Mouse (Mus musculus) kidney, adult 2 months (tissue): ENCODE results near the gene Trip4. TPM values are rescaled to one million over a fixed set of nuclear protein-coding genes. Genes with fewer than 3 reads are reported as not detected.
"Not testable (repeated sequence)": the region's sequence is repeated elsewhere in the genome, so short reads cannot be mapped to it uniquely, and the experiment has no call there.

Experiments
- DNase-seq: peaks from one replicate; pipeline ENCODE4 v3.0.0; 2021
- H3K27ac ChIP-seq: fragments of 200-500 bp; 2 replicates; pipeline ENCODE4 v1.5.1; 2012; ENCODE audit warnings: low read depth, low read length, control low read depth, inconsistent platforms; ENCODE audit not compliant: insufficient read depth
- H3K27me3 ChIP-seq: fragments of 200-500 bp; replicated peaks from 2 replicates; pipeline ENCODE4 v1.6.1; 2012; ENCODE audit warnings: mild to moderate bottlenecking, moderate library complexity, low read length, inconsistent platforms; ENCODE audit not compliant: control insufficient read depth, insufficient read depth
- H3K36me3 ChIP-seq: fragments of 200-500 bp; 2 replicates; pipeline ENCODE4 v1.6.1; 2012; ENCODE audit warnings: mild to moderate bottlenecking, moderate library complexity, low read length, inconsistent platforms; ENCODE audit not compliant: control insufficient read depth, insufficient read depth
- H3K4me1 ChIP-seq: fragments of 200-500 bp; 2 replicates; pipeline ENCODE4 v1.6.1; 2011; ENCODE audit warnings: low read length; ENCODE audit not compliant: control insufficient read depth, insufficient read depth
- H3K4me3 ChIP-seq: fragments of 200-500 bp; 2 replicates; pipeline ENCODE4 v1.5.1; 2011; ENCODE audit warnings: mild to moderate bottlenecking, low read depth, low read length, control low read depth; ENCODE audit not compliant: insufficient read depth
- CTCF ChIP-seq: fragments of 200-500 bp; conservative IDR thresholded peaks from 2 replicates; pipeline ENCODE4 v1.5.1; 2011; ENCODE audit warnings: low read depth, mild to moderate bottlenecking, control low read depth, low read length, moderate library complexity, mixed read lengths; ENCODE audit not compliant: insufficient read depth, insufficient read length
- POLR2A ChIP-seq: fragments of 200-500 bp; IDR thresholded peaks from one replicate; pipeline ENCODE4 v1.6.1; 2011; ENCODE audit warnings: low read depth, low read length, control low read depth
- WGBS: fragments of 180-500 bp; shearing (Covaris S2); methylation state at CpG from one replicate; pipeline ENCODE4 v1.1.7; 2018; 5-methylcytosine and 5-hydroxymethylcytosine counted together
- polyA plus RNA-seq: library from polyadenylated mRNA; depleted of rRNA; stranded (reverse); fragments of >200 nt; gene quantifications from 2 replicates; pipeline ENCODE4 v1.2.3, GENCODE M21; 2012; rRNA removed

Trip4 gene
- polyA plus RNA-seq, 1 experiment = 11.9 TPM

DNA sequence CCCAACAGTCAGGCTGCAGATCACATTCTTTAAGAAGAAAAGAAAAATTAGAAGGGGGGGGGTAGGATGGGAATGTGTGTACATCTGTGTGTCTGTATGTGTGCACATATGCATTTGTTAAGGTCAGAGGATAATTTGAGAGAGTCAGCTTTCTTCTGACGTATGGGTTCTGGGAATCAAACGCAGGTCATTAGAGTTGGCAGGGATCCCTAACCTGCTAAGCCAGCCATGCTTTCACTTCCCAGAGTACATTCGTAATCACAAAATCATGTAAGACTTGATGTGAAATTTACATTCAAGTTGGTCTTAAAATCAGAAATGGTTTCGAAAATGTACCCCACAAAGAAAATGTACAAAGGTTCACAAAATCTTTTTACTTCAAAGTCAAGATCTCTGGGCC lies 120.0 kb downstream of the Trip4 start:
- no peak for DNase-seq
- Histone ChIP-seq H3K4me3 (no peak overlapping the region), H3K27me3 (no peaks in the 10 kb centered on the region), H3K36me3 (no peaks in the 10 kb centered on the region), H3K27ac (no peak overlapping the region), H3K4me1 (peaks cover 25% of the 10 kb centered on the region)
- no peak for TF ChIP-seq CTCF
- no peak for TF ChIP-seq POLR2A
- 63% methylated on average over 4 of the region's 4 CpGs for WGBS

DNA sequence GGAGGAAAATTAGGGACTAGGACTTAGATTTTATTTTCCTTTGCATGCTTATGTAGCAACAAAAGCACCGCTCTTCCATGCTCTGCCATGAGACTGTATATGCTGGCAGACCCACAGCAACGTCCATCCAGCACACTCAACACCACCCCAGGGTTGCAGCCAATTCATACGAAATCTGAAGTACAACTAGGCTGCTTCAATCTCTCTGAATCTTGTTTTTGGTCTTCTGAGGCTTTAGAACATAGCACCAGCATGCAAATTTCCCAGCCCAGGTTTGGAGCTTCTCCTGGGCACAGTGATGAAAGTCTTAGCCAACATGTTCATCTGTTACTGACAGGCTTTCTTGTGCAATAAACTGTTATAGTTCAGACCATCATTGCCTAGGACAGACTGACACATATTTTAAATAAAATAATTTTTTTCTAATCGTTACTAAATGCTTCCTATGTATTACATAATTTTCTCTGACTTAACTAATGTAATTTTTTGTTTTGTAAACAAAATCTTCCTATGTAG lies 120.7 kb downstream of the Trip4 start:
- no peak for TF ChIP-seq CTCF
- no peak for TF ChIP-seq POLR2A
- 66% methylated on average over 4 of the region's 4 CpGs for WGBS
- no peaks in the 10 kb centered on the region for H3K36me3 ChIP-seq
- H3K4me1 ChIP-seq = peaks cover 25% of the 10 kb centered on the region
- DNase-seq = no peak
- H3K27ac ChIP-seq = 0 out of 2 replicates have a peak overlapping the region, but pooled peaks have one; percentile 11
- H3K27me3 ChIP-seq = no peaks in the 10 kb centered on the region
- H3K4me3 ChIP-seq = no peak overlapping the region

DNA sequence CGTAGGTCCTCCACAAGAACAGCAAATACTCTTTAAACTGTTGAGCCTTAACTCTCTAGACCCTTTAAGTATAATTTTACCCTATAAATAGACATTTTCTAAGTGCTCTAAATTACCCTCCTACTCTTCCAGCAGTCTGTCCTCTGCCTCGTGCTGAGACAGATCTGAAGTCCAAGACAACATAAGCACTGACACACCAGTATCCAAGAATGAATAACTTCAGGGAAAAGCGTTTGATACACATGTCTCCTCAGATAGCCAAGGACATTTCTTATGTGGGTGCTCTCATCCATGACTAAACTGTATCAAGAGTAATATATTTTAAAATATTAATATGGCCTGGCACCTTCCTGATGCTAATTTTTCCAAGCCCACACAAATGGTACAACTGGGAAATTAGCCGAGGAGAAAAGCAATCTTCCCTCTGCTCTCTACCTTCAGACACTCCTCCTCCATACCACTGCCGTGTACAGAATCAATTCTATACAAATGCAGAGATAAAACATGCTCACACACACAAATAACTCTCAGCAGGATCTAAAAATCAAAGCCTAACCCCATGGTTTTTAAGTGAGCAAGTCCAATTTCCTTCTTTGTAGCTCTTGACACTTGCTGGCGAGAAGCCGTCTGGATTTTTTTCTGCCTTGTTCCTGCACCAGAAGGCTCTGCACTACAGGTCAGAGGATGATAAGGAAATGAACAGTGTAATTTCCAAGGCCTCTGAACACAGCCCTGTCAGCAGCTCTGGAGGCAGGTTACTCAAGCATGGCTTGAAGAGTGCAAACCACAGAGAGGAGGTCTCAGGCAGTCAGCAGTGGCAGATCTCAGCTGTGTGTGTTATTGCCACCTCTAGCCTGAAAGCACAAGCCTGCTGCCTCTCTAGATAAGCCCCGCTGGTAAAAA lies 121.5 kb downstream of the Trip4 start:
- peak; percentile 86 for DNase-seq
- TF ChIP-seq POLR2A (no peak), CTCF (no peak)
- H3K4me1 ChIP-seq = peaks cover 25% of the 10 kb centered on the region
- no peak overlapping the region for H3K4me3 ChIP-seq
- no peaks in the 10 kb centered on the region for H3K27me3 ChIP-seq
- H3K36me3 ChIP-seq = no peaks in the 10 kb centered on the region
- 27% methylated on average over 8 of the region's 8 CpGs for WGBS
- H3K27ac ChIP-seq = no peak overlapping the region

DNA sequence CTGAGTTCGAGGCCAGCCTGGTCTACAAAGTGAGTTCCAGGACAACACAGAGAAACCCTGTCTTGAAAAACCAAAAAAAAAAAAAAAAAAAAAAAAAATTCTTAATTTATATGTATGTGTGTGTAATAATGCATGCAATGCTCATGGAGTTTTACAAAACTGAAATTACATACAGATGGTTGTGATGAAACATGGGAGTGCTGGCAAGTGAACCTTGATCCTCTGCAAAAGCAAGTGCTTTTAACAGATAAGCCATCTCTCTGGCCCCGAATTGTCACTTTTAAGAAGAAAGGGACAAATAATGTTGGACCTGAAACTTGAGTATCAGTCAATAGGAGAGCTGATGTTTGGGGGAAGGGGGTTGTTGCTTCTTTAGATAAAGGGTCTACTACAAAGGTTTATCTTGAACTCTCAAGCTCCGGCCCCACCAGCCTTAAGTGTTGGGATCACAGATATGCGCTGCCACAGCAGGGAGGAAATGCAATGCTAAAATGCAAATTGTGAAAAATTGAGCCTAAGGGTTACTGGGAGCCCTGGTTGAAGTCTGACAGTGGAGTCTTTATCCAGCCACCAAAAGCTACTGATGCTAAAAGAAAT lies 122.7 kb downstream of the Trip4 start:
- H3K27me3 ChIP-seq = no peaks in the 10 kb centered on the region
- H3K27ac ChIP-seq = no peak overlapping the region
- DNase-seq = no peak
- 82% methylated on average over 4 of the region's 4 CpGs for WGBS
- peaks cover 21% of the 10 kb centered on the region for H3K4me1 ChIP-seq
- TF ChIP-seq POLR2A = no peak
- no peak for TF ChIP-seq CTCF
- H3K4me3 ChIP-seq = no peak overlapping the region
- H3K36me3 ChIP-seq = no peaks in the 10 kb centered on the region

DNA sequence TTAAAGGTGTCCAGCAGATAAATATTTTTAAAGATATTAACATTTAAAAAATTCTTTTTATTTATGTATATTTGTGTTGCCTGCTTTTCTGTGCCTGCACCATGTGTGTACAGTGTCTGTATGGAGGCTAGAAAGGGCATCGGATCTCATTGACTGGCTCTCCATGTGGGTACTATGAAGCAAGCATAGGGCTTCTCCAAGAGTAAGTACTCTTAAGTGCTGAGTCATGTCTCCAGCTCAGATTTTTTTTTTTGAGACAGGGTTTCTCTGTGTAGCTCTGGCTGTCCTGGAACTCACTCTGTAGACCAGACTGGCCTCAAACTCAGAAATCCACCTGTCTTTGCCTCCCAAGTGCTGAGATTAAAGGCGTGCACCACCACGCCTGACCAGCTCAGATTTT lies 129.0 kb downstream of the Trip4 start:
- whole genome bisulfite sequencing = 89% methylated on average over 3 of the region's 3 CpGs
- not testable (repeated sequence) for H3K27me3 ChIP-seq, H3K27ac ChIP-seq, H3K4me3 ChIP-seq, DNase-seq, H3K36me3 ChIP-seq
- H3K4me1 ChIP-seq = peaks cover 17% of the 10 kb centered on the region

Other genes starting within 250 kb of the Trip4 start
- gene Oaz2, start 240.8 kb downstream of the Trip4 start, polyA plus RNA-seq = 139 and 147 TPM in 2 replicates
- 8.3 and 9.4 TPM in 2 replicates for gene Zfp609, start 81.2 kb downstream of the Trip4 start, polyA plus RNA-seq
- gene Pclaf, start 18.6 kb downstream of the Trip4 start, polyA plus RNA-seq = 0.42 and 0.47 TPM in 2 replicates
- gene Csnk1g1, start 130 bp upstream of the Trip4 start, polyA plus RNA-seq = 4.0 and 4.3 TPM in 2 replicates
- 278 and 338 TPM in 2 replicates for gene Ppib, start 151.4 kb upstream of the Trip4 start, polyA plus RNA-seq
- 1.1 and 1.6 TPM in 2 replicates for gene Snx22, start 160.9 kb upstream of the Trip4 start, polyA plus RNA-seq
- gene Snx1, start 217.8 kb upstream of the Trip4 start, polyA plus RNA-seq = 74.3 and 76.7 TPM in 2 replicates
- 23.3 and 39.9 TPM in 2 replicates for gene Ciao2a, start 217.8 kb upstream of the Trip4 start, polyA plus RNA-seq
- gene Dapk2, start 249.4 kb upstream of the Trip4 start, polyA plus RNA-seq = 10.8 and 11.8 TPM in 2 replicates